Mouse (Mus musculus) small intestine, adult 2 months (tissue): Measurements from ENCODE around the gene Dlx1.

Source experiments
- CTCF ChIP-seq: fragments of 200-500 bp; IDR thresholded peaks from 2 replicates; pipeline ENCODE4 v1.5.1; 2012; ENCODE audit warnings: low read depth, mild to moderate bottlenecking, control low read depth, inconsistent platforms, low read length, moderate library complexity, mixed read lengths; ENCODE audit not compliant: insufficient replicate concordance, insufficient read length; ENCODE audit errors: extremely low read depth
- POLR2A ChIP-seq: fragments of 200-500 bp; IDR thresholded peaks from 2 replicates; pipeline ENCODE4 v1.6.1; 2012; ENCODE audit warnings: low read depth, mild to moderate bottlenecking, control low read depth, inconsistent platforms, low read length, moderate library complexity

DNA sequence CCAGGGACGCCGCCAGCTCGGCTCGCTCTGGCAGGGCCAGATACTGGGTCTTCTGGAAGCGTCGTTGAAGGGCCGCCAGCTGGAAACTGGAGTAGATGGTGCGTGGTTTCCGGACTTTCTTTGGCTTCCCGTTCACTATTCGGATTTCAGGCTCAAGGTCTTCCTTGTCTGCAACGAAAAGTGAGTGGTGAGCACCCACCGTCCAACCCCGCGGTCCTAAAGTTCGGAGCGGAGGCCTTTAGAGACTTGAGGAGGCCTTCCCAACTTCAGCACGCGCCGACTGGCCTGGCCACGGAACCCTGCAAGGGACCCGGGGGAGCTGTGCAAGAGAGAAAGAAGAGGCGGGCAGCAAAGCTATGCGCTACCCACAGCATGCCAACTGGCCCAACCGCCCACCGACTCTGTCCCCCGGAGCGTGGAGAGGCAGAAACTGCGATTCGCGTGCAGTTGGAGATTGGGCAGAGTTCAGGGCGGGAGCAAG lies 17.5 kb downstream of the Dlx1 start:
- no peak for TF ChIP-seq CTCF
- no peak for TF ChIP-seq POLR2A
